Mouse (Mus musculus) layer of hippocampus, adult 9-10 months (tissue): ENCODE measurements around the gene Fsip1.

Experiments used
- DNase-seq: peaks from one replicate; pipeline ENCODE4 v3.0.0; 2022; ENCODE audit warnings: low spot score

Fsip1 gene

DNA sequence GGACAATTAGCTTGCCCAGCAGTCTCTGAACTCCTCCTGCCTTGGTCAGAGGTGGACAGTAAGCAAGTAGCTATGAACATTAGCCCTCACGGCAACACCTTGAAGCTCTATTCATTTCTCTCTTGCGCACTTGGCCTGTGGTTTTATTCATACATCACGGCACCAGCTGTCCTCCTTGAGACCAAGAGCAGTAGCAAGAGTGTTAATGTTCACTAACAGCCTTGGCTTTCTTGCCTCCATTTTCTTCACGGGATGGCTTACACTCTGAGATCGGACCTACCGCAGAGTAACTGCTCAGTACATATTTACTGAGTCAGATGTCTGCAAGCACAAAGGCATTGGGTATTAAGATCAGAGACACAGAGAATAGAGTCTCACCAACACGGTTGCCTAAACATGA is 132.3 kb downstream of the Fsip1 start:
- DNase-seq = no peak

- no peak for DNase-seq
These were observed 133.0 kb downstream of the Fsip1 start for GRCm38 (mm10) chr2:118123743-118124142.

DNA sequence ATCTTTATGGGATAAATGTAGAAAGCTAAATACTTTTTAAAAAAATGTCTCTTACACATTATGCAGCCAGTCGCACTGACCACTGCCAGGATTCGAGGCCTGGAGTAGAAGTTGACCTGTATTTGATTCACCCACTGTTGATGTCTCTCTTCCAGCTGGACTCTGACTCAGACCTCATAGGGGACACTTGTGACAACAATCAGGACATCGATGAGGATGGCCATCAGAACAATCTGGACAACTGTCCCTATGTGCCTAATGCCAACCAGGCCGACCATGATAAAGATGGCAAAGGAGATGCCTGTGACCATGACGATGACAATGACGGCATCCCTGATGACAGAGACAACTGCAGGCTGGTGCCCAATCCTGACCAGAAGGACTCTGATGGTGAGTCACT is 134.5 kb downstream of the Fsip1 start:
- DNase-seq = no peak

DNA sequence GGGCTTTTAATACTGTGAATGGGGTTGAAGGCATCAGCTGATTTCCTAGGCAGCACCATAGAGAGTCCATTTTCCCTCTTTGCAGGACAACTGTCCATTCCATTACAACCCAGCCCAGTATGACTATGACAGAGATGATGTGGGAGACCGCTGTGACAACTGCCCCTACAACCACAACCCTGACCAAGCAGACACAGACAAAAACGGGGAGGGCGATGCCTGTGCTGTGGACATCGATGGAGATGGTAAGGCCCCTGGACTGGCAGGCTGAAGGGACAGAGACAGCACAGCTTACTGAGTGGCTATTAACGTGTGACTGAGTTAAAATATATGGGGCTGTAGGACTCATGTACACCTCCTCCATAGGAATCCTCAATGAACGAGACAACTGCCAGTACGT is 136.0 kb downstream of the Fsip1 start:
- DNase-seq = no peak

DNA sequence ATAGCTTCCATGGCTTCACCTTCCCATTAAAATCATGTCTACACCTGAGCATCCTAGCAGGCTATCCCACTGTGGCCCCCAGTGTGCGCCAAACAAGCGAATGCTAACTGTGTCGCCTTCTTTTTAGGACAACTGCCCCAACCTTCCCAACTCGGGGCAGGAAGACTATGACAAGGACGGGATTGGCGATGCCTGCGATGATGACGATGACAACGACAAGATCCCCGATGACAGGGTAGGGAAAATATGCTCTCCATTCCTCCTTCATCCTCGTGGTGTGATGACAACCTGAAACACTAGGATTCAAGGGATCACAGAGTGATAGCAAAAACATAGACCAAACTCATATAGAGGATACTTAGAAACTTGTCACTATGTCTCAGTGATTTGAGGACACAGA is 136.7 kb downstream of the Fsip1 start:
- DNase-seq = no peak

DNA sequence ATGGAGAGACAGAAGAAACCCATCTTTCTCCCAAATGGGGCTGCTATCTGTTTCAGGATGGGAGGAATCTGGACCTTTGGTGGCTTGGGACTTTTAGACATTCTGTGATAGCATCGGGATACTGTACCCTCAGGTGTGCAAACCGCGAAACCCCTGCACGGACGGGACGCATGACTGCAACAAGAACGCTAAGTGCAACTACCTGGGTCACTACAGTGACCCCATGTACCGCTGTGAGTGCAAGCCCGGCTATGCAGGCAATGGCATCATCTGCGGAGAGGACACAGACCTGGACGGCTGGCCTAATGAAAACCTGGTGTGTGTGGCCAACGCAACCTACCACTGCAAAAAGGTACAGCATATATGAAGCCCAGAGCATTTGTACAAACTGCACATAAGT is 137.1 kb downstream of the Fsip1 start:
- no peak for DNase-seq

DNA sequence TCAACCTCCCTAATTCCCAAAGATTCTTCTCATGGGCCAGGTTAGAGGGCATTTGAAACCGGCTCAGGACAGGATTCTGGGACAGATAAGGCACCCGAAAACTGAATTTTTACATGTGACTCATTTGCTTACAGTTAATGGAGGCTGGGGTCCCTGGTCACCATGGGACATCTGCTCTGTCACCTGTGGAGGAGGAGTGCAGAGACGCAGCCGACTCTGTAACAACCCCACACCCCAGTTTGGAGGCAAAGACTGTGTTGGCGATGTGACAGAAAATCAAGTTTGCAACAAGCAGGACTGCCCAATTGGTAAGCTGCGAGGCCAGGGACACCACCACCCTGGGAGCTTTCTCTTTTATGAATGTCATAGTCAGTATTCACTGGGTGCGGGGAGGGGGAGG is 138.3 kb downstream of the Fsip1 start:
- DNase-seq = no peak

GRCm38 (mm10) chr2:118118045-118118444 is 138.7 kb downstream of the Fsip1 start:
- DNase-seq = no peak

GRCm38 (mm10) chr2:118117401-118117800 is 139.4 kb downstream of the Fsip1 start:
- DNase-seq = no peak

DNA sequence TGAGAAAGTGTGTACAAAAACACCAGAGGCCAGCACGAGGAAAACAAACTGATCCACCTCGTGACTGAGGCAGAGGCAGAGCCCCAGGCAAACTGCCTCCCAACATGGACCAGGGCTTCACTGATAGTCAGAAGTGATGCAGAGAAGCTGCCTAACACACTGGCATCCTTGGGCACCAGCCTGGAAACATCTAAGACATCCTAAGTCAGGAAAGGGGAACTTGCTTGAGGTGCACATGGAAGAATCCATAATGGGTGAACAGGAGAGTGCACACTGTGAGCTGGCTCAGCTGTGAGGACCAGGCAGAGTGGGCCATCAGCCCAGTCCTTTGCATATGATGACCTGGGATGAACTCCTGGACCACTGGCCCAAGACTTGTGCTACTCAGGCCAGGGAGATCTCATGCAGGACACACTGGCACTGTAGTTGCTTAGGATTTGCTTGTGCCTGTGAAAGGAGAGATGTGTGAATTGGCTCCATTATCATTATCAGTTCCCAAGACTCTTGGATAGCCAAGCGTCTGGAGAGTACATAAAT is 139.9 kb downstream of the Fsip1 start:
- DNase-seq = no peak

- DNase-seq = no peak
These were observed 140.6 kb downstream of the Fsip1 start for GRCm38 (mm10) chr2:118116180-118116579.

GRCm38 (mm10) chr2:118115647-118116046 is 141.1 kb downstream of the Fsip1 start:
- no peak for DNase-seq

GRCm38 (mm10) chr2:118114671-118115070 is 142.1 kb downstream of the Fsip1 start:
- no peak for DNase-seq

DNA sequence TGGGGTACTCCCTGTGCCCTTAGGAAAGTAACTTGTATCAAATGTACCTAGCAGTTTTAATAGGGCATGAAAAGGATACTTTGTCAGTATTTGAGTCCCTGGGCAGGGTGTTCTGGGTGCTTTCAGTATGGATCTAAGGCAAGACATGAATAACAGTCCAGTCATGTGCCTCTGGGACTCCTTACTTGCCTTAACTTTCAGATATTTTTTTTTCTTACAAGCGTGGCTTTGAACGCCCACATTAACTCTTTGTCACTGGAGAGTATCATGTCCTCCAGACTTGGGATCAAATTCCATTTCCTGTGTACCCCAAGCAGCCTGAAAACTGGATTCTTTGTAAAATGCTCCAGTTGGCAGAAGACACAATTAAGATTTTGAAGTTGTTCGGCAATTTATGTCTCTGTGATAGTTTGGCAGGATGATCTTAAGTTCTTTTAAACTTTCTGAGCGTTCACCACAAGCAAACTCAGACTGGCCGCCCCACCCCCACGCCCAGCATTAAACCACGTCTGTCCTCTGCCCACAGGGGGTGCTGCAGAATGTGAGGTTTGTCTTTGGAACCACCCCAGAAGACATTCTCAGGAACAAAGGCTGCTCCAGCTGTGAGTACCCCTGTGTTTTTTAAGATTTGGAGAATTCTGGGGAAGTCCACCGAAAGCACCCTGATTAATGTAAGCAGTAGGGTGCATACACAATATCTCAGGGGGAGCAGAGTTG is 142.8 kb downstream of the Fsip1 start:
- no peak for DNase-seq

DNA sequence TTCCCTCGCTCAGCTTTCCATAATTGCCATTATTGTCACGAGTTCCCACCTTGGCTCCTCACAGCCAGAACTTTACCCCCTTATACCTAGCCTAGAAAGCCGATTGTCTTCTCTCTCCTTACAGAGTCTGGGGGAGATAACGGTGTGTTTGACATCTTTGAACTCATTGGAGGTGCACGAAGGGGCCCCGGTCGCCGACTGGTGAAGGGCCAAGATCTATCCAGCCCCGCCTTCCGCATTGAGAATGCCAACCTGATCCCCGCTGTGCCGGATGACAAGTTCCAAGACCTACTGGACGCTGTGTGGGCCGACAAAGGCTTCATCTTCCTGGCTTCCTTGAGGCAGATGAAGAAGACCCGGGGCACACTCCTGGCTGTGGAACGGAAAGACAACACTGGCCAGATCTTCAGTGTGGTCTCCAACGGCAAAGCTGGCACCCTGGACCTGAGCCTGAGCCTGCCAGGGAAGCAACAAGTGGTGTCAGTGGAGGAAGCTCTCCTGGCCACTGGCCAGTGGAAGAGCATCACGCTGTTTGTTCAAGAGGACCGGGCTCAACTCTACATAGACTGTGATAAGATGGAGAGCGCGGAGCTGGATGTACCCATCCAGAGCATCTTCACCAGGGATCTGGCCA is 143.8 kb downstream of the Fsip1 start:
- no peak for DNase-seq

DNA sequence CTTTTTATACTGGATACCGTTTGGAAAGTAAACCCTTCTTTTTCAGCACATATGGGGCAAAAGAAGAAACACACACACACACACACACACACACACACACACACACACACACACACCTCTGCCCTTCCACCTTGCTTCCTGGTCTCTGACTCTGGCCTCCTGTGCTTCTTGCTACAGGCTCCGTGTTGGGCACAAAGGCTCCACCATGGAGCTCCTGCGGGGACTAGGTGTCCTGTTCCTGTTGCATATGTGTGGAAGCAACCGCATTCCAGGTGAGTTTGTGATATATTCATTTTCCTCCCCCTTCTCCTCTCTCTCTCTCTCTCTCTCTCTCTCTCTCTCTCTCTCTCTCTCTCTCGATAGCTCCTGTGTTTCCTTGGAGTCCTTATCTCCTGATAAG is 144.3 kb downstream of the Fsip1 start:
- no peak for DNase-seq

- peak; percentile 8 for DNase-seq
These were observed 145.2 kb downstream of the Fsip1 start, which contains the start of gene Thbs1 for GRCm38 (mm10) chr2:118111488-118112131. Gene Thbs1, plus strand, starts transcription at chr2:118111876.

- DNase-seq = peak; percentile 86
These were observed 145.7 kb downstream of the Fsip1 start for GRCm38 (mm10) chr2:118111116-118111487.

GRCm38 (mm10) chr2:118110225-118110915 is 146.4 kb downstream of the Fsip1 start:
- DNase-seq = no peak

DNA sequence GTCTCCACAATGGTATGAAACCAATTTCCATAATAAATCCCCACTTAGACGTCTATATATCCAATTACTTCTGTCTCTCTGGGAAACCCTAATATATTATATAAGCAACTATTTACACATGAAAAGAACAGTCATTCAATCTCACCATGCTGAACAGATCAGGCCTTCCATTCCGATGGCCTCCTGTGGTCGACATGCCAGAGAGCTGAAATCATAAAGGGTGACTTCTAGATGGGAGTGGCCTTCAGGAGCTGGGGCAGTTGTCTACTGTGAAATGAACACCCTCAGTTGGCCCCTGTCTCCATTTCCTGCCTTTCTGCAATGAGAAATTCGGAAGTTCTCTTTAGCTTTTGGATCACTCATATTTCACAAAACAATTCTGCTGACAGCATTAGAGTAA is 154.6 kb downstream of the Fsip1 start:
- no peak for DNase-seq

GRCm38 (mm10) chr2:118099104-118099503 is 157.7 kb downstream of the Fsip1 start:
- no peak for DNase-seq

- no peak for DNase-seq
These were observed 165.5 kb downstream of the Fsip1 start for GRCm38 (mm10) chr2:118091226-118091625.
